Mouse (Mus musculus) bone marrow macrophage, adult 2 months (primary cell): ENCODE measurements around the gene Rita1. TPM values are rescaled to one million over a fixed set of nuclear protein-coding genes. Genes with fewer than 3 reads are reported as not detected.

Experiments used
- H3K27ac ChIP-seq: 2 replicates; pipeline ENCODE4 v1.5.1; 2012; ENCODE audit warnings: low read depth, low read length; ENCODE audit not compliant: insufficient read depth
- H3K4me1 ChIP-seq: 2 replicates; pipeline ENCODE4 v1.6.1; 2012; ENCODE audit warnings: low read length; ENCODE audit not compliant: control insufficient read depth, insufficient read depth
- H3K4me3 ChIP-seq: 2 replicates; pipeline ENCODE4 v1.5.1; 2012; ENCODE audit warnings: mild to moderate bottlenecking, low read length, moderate library complexity; ENCODE audit not compliant: insufficient read depth
- CTCF ChIP-seq: IDR thresholded peaks from 2 replicates; pipeline ENCODE4 v1.5.1; 2012; ENCODE audit warnings: low read depth, mild to moderate bottlenecking, low read length, moderate library complexity
- POLR2A ChIP-seq: IDR thresholded peaks from 2 replicates; pipeline ENCODE4 v1.6.1; 2012; ENCODE audit warnings: mild to moderate bottlenecking, low read depth, low read length, borderline replicate concordance
- polyA plus RNA-seq: library from polyadenylated mRNA; stranded (reverse); fragments of >200 nt; gene quantifications from 2 replicates; pipeline ENCODE4 v1.2.4, GENCODE M21; 2012; ENCODE audit not compliant: missing spikeins, insufficient read depth, insufficient read length

Gene Rita1
- polyA plus RNA-seq, 1 experiment = 3.8 TPM

DNA sequence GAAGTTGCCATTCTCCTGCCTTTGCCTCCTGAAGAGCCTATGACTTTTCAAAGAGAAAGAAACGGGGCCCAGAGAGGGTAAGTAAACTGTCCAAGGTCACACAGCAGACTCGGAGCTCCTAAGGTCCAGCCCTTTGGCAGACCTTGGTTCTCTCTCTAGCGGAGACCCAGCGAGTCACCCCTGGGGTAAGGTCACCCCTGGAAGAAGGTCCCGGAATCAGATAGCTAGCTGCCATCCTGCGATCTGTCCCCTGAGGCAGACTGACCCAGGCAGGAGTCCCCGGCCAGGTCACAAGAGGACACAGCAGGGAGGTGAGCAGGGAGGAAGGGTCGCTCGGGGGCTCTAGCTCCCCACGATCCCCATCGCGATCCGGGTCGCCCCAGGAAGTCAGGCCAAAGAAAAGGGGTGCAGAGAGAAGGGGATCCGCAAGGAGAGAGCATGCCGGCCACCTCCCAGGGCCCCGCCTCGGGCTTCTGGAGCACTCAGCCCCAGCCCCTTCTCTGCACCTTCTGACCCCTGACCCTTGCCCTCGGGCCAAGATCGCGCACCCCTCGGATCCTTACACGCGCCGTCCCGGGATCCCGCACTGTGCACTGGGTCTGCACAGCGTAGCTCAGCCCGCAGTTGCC lies 24.3 kb downstream of the Rita1 start:
- Histone ChIP-seq H3K4me1 (peaks cover 38% of the 10 kb centered on the region), H3K4me3 (peak overlapping the region; percentile 77), H3K27ac (peak overlapping the region; percentile 60)
- TF ChIP-seq POLR2A (no peak), CTCF (no peak)

DNA sequence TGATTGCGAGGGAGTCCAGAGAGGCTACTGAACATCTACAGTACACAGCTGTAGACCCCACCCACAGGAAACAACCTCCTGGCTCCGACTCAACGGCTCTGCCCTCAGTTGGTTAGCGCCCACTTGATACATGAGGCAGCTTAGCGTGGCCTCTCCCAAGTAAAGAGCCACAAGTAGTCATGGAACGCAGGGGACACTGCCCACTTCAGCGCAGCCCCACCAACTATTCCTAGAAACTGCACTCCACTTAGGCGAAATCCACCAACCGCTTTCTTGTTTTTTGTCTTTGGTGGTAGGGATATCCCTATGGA lies 24.8 kb downstream of the Rita1 start:
- Histone ChIP-seq H3K4me3 (peak overlapping the region; percentile 77), H3K27ac (peak overlapping the region; percentile 60), H3K4me1 (peaks cover 41% of the 10 kb centered on the region)
- TF ChIP-seq POLR2A = no peak
- no peak for TF ChIP-seq CTCF

DNA sequence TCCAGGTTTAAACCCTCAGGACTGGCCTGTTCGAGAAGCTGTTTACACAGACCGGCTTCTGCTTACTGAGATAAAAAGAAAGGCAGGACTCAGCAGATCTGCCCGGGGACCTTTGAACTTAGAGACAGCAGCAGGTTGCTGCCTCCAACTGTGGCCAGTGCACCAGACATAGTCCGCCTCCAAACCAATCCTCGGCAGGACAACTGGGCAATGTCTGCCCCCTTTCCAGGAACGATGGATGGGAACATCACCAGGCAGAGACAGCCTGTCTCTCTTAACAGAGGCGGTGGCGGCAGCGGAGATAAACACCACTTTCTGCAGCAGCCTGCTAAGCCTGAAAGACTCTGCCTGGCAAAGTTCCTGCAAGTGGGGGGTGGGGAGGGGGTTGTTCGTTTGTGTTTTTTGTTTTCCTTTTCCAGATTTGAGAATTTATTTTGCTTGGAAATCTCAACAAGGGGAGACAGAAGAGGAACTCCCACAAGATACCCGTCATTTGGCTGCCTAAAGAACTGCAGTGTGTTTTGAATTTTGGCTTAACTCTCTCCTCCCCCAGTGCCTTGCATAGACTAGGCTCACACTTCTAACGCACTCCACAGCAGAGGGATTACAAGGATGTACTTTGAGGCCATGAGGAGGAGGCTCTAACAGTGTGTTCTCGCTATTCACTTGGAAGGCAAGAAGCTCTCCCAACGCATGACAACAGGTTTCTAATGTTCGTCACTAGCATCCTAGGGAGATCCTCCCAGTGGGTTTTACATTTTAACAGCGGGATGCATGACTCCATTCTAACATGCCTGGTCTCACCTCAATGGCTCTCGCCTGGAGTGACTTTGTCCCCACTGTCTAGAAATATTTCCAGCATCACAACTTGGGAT lies 25.4 kb downstream of the Rita1 start:
- Histone ChIP-seq H3K4me3 (peak overlapping the region; percentile 77), H3K4me1 (peaks cover 41% of the 10 kb centered on the region), H3K27ac (peak overlapping the region; percentile 60)
- TF ChIP-seq POLR2A (no peak), CTCF (no peak)

DNA sequence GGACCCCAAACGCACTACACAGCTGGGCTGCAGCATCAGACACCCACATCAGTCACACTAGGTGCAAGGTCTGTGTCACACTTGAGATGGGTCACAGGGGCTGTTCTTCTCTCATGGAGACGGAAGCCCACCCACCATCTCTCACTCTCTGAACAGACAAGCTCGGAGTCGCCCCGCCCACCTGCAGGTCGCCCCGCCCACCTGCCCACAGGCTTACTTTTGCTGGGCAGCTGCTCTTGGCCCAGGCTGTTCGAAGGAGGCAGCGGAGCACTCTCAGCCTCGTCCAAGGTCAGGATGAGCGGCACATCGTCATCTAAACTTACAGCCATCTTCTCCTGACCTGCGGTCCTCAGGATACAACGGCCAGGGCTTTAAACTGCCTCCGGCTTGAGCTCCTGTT lies 27.4 kb downstream of the Rita1 start:
- H3K4me3 ChIP-seq = no peak overlapping the region
- TF ChIP-seq CTCF = no peak
- no peak for TF ChIP-seq POLR2A
- no peak overlapping the region for H3K27ac ChIP-seq
- H3K4me1 ChIP-seq = peaks cover 42% of the 10 kb centered on the region

DNA sequence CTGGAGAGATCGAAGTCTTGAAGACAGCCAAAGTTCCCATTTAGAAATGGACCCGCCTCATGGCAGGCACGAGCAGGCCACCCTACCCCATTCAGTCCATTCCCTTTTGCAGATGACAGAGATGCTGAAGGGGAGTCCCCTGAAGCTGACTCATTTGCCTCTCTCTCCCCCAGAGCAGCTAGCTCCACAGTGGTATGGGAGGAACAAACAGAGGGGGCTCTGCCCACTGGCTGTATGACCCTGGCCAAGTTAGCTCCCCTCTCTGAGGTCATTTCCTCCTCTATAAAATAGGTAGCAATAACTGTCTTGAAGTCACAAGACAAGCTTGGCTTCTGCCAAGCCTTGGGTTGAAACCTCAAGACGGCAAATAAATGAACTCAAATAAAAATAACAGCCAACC lies 28.9 kb downstream of the Rita1 start:
- H3K27ac ChIP-seq = peak overlapping the region; percentile 59
- no peak overlapping the region for H3K4me3 ChIP-seq
- H3K4me1 ChIP-seq = peaks cover 50% of the 10 kb centered on the region
- TF ChIP-seq CTCF (no peak), POLR2A (no peak)

DNA sequence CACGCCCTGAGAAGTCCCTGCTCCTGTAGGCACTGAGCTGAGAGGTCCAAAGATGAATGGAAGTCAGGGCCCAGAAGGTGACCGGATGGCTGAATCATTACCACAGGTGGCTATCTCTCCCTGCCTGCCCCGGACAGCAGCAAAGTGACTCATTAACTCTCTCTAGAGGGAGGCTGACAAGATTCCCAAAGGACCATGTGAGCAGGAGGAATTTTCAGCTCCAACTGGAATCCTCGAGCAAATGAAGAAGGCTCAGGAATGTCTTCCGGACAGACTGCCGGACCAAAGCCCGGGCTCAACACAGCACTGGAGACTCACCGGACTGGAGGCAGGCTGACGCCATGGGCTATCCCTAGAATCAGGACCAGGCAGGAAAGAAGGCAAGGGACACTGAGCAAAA lies 30.4 kb downstream of the Rita1 start:
- TF ChIP-seq CTCF (no peak), POLR2A (no peak)
- Histone ChIP-seq H3K4me1 (peaks cover 65% of the 10 kb centered on the region), H3K27ac (no peak overlapping the region), H3K4me3 (no peak overlapping the region)

DNA sequence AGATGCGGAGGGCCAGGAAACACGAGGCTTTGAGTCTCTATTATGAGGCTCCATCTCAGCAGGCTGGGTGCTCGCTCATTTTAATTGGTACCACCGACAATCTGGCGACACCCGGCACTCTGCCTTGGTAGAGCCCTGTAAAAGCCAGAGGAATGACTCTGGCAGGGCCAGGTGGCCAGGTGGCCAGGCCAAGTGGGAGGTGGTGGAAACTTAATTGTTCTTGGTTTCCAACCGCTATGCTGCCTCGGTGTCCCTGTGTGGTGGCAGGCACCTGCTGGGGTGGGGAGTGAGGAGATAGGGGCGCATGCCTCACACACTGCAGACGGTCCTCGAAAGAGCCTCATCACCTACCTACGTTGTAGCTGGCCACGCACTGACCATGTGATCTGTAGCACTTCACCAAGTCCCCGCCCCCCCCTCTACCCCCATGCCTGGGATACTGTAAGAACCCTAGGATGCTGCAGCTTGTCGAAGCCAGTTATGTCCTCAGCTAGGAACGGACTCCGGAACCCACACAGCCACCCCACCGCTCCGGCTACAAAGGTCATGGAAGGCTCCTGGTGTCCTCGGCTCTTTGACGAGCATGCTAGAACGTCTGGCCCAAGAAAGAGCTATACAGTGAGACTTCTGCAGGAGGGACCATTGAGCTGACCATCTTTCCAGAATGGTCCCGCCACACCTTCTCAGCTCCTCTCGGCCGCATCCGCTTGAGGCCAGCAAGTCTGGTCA lies 32.3 kb downstream of the Rita1 start:
- Histone ChIP-seq H3K4me1 (peaks cover 61% of the 10 kb centered on the region), H3K27ac (peak overlapping the region; percentile 75), H3K4me3 (no peak overlapping the region)
- TF ChIP-seq POLR2A = no peak

DNA sequence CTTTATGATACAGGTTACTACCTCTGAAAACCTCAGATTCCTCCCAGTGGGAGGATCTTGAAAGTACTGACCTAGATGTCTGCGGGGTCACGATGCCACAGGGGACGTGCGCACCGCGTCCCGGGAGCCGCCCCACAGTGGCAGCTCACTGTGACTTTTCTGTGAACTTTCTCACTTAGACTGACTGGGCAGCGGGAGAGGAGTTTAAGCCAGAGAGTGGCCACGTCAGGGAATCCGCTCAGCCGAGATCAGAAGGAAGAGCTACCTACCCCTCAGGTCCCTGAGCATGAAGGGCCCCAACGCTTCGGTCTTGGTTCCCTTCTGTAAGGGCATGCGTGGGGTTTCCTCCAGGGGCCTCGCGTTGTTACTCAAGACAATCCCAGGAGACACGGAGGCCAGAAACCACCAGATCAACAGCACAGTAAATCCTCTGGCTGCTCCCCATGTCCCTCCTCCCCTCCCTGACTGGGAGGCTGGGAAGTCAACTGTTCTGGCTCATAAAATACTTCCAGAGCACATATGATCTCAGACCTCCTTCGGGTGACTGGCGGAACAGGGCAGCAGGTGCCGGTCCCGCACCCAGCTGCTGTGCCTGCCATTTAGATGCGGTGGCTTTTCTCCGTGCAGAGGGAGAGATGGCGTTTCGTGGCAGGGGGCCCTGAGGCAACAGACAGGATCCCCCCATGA lies 33.0 kb downstream of the Rita1 start:
- H3K27ac ChIP-seq = peak overlapping the region; percentile 75
- H3K4me1 ChIP-seq = peaks cover 61% of the 10 kb centered on the region
- H3K4me3 ChIP-seq = peak overlapping the region; percentile 15
- TF ChIP-seq POLR2A (no peak), CTCF (no peak)

DNA sequence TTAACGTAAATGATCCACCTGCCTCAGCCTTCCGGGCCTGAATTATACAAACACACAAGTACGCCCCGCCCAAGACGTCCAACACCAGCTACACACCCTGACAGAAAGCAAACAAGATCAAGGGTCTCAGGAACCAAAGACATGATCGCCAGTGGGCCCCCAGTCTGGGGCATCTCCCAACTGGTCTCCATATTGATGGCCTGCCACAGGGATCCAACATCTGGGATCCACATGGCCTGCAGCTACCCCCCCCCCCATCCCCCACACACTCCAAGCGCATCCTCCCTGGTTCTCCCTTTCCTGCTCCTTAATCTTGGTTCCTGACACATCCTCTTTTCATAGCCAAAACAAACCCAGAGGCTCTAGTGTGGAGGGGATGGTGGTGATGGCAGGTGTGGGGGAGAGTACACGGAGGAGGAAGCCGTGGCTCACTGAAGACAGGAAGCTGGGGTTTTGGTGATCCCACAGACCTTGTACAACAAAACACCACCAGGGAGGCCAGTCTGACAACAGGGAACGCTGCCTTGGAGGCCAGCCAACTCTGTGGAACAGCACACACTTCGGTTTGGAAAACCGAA lies 33.8 kb downstream of the Rita1 start:
- H3K27ac ChIP-seq = peak overlapping the region; percentile 57
- H3K4me1 ChIP-seq = peaks cover 59% of the 10 kb centered on the region
- no peak overlapping the region for H3K4me3 ChIP-seq

DNA sequence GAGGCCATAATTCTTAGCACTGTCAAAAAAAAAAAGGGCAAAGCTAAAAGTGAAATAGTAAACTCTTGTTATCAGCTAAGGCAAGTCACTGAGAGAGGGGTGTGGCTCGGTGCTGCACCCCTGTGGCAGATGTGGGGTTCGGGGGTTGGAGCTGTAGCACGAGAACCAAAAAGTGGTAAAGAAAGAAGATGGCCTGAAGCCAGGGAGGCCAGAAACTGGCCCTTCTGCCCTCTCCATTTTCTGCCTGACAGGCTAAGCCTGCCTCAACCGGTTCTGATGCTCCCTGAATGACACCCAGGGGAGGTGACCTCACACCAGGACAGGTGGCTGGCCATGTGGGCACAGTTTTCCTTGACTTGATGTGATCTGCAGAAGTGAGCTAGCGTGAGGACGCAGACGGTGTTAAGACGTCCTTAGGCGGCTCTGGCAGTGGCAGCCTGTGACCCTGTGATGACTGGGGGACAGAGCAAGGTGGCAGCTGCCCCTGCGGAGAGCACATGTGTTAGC lies 34.4 kb downstream of the Rita1 start:
- TF ChIP-seq POLR2A (no peak), CTCF (no peak)
- peak overlapping the region; percentile 57; the same call in 1 of the 2 replicates for H3K27ac ChIP-seq
- no peak overlapping the region for H3K4me3 ChIP-seq
- peaks cover 56% of the 10 kb centered on the region for H3K4me1 ChIP-seq

More for the DNA sequence above, 33.8 kb downstream of the Rita1 start:
- TF ChIP-seq POLR2A (no peak), CTCF (no peak)
